Mouse (Mus musculus) lung, postnatal 25 days (tissue): ENCODE measurements around the gene Specc1l.
A peak's percentile ranks its signal among the peaks of the same experiment; 100 is the strongest.
"Not testable (repeated sequence)": the region's sequence is repeated elsewhere in the genome, so short reads cannot be mapped to it uniquely, and the experiment has no call there.

ENCODE experiments used
- DNase-seq: peaks from one replicate; pipeline ENCODE4 v3.0.0; 2022; ENCODE audit warnings: low spot score

The Specc1l gene

GRCm38 (mm10) chr10:75316472-75316871 is 104.6 kb downstream of the Specc1l start:
- DNase-seq = no peak

DNA sequence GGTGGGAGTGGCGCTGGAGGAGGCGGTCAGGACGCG is 104.8 kb downstream of the Specc1l start, which contains the start of gene Adora2a:
TSS of gene Adora2a (plus strand) at position 6 of the 36 bp plus-strand sequence.
- DNase-seq = no peak

- peak; percentile 66 for DNase-seq
Measured at GRCm38 (mm10) chr10:75316908-75317761, 105.3 kb downstream of the Specc1l start.

GRCm38 (mm10) chr10:75318206-75318605 is 106.3 kb downstream of the Specc1l start:
- DNase-seq = no peak

DNA sequence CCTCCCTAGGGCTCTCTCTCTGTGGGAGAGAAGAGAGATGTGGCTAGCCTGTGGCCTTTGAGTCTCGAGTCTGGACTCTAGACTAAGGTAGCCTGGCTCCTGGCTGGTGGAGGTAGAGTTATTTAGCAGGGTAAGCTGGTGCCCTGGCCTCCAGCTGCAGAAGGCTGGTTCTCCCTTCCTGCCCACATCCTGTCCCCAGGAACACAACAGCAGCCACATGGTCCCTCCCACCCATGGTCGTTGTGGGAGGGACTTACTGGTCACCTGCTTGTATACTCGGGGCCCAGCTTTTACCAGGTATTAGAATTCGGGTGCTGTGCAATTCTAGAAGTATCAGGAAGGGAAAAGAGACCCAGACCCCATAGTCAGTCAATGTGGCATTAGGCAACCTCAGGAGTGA is 108.4 kb downstream of the Specc1l start:
- DNase-seq = no peak

- DNase-seq = no peak
Measured at GRCm38 (mm10) chr10:75322966-75323365, 111.1 kb downstream of the Specc1l start.

DNA sequence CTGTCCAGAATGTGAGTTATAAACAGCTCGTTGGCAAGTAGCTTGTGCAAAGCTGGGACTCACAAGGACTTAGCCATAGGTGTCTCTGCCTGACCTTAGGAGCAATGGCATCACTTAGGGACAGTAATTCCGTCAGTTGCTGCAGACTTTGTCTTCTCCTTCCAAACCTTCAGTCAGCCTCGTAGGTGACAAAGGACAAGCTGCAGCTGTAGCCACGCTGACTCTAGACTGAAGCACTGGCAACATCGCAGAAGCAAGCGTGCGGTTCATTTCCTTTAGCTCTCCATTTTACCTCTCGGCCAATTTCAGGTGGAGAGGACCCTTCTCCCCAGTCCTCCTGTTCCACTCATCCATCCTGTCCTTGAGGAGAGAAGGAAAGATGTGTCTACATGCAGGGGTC is 112.1 kb downstream of the Specc1l start:
- DNase-seq = no peak

DNA sequence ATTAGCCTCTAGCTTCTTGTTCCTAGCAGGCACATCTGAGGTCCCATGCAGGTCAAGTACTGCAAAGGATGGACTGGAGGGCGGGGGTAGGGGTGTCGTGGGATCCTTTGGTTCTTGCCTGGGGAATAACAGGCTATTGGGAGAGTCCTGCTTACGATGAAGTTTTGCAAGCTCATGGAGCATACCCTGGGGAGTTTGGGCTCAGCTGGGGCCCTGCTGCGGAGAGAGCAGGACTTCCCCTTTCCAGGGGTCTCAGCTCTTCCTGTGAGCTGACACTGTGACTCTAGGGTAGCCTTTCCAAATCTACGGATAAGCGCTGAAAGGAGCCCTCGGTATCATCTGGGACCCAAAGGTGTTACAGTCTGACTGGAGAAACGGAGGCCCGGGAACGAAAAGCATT is 112.5 kb downstream of the Specc1l start:
- no peak for DNase-seq

- no peak for DNase-seq
Measured at GRCm38 (mm10) chr10:75325821-75326220, 113.9 kb downstream of the Specc1l start.

- peak; percentile 74 for DNase-seq
Measured at GRCm38 (mm10) chr10:75326553-75326952, 114.7 kb downstream of the Specc1l start.

DNA sequence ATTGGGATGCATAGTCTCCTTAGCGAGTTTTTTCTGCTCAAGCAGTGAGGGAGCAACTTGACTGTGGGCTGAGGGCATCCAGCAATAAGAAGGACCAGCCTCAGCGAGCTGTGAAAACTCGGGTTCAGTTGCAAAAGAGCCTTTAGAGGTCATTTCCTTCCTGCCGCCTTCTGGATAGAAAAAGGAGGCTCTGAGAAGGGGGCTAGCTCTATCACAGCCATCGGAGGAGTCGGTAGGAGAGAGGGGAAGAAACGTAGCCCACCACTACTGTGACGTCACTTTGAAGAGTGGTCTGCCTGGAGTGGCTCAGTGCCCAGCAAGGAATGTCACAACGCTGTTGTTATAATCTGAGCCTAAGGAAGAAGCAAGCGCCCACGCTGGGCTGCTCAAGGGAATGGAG is 115.2 kb downstream of the Specc1l start:
- no peak for DNase-seq

- DNase-seq = no peak
Measured at GRCm38 (mm10) chr10:75328201-75328704, 116.4 kb downstream of the Specc1l start.

GRCm38 (mm10) chr10:75332268-75332667 is 120.4 kb downstream of the Specc1l start:
- no peak for DNase-seq

DNA sequence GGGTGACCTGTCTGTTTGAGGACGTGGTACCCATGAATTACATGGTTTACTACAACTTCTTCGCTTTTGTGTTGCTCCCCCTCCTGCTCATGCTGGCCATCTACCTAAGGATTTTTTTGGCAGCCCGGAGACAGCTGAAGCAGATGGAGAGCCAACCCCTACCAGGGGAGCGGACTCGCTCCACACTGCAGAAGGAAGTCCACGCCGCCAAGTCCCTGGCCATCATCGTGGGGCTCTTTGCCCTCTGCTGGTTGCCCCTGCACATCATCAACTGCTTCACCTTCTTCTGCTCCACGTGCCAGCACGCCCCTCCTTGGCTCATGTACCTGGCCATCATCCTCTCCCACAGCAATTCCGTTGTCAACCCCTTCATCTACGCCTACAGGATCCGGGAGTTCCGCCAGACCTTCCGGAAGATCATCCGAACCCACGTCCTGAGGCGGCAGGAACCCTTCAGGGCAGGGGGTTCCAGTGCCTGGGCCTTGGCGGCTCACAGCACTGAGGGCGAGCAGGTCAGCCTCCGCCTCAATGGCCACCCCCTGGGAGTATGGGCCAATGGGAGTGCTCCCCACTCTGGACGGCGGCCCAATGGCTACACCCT is 121.4 kb downstream of the Specc1l start:
- no peak for DNase-seq

- no peak for DNase-seq
Measured at GRCm38 (mm10) chr10:75334175-75334574, 122.3 kb downstream of the Specc1l start.

DNA sequence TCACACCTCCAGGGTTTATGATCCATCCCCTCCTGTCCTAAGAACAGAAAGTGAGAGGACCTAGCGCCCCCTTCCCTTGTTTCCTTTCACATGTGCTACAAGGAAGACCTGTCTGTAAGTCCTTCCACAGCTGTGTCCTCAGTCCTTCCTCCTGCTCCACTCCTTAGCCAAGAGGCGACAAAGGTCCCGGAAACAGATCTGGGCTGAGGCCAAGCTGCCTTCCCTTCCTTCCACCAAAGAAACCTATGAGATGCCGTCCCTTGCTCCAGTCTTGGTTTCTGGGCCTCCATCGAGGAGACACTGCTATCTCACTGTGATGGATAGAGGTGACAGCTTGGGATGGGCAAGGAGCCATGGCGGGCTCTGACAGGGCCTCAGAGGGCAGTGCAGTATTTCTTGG is 123.2 kb downstream of the Specc1l start:
- DNase-seq = no peak

- no peak for DNase-seq
Measured at GRCm38 (mm10) chr10:75337231-75337630, 125.4 kb downstream of the Specc1l start.

- DNase-seq = no peak
Measured at GRCm38 (mm10) chr10:75338852-75339251, 127.0 kb downstream of the Specc1l start.

- no peak for DNase-seq
Measured at GRCm38 (mm10) chr10:75339377-75339776, 127.5 kb downstream of the Specc1l start.

GRCm38 (mm10) chr10:75341936-75342335 is 130.1 kb downstream of the Specc1l start:
- DNase-seq = no peak

- not testable (repeated sequence) for DNase-seq
Measured at GRCm38 (mm10) chr10:75344563-75344962, 132.7 kb downstream of the Specc1l start.

DNA sequence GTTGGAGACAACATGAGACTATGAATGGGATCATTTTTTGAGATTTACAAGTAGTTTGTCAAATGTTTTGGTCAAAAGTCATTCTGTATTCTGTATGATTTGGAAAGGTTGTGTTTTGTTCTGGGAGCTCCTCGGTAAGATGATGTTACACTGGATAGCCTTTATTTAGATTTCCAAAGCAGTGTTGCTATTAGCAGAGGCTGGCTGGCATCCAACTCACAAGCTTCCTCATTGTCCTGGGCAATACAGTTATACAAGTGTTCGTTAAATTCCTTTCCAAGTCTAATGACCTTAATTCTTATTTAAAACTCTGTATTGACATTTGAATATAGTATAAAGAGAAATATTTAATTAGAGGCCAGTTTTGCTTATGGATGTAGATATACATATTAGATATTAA is 133.4 kb downstream of the Specc1l start:
- no peak for DNase-seq

DNA sequence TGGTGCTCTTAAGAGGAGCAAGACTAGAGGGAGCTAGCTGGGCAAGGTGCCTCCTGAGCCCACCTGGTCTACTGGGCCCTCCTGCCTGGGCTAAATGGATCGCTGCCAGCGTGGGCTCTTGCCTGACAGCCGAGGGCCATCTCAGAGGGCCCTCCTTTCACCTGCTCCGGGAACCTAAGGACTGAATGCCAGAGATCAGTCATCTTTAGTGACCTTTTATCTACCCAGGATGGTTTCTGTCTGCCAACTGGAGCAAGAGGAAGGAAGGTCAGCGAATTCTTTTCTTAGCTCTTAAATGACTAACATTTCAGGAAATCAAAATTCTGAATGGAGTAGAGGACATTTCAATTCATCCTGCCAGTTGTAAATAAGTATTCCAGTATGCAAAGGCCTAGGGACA is 138.7 kb downstream of the Specc1l start:
- no peak for DNase-seq

DNA sequence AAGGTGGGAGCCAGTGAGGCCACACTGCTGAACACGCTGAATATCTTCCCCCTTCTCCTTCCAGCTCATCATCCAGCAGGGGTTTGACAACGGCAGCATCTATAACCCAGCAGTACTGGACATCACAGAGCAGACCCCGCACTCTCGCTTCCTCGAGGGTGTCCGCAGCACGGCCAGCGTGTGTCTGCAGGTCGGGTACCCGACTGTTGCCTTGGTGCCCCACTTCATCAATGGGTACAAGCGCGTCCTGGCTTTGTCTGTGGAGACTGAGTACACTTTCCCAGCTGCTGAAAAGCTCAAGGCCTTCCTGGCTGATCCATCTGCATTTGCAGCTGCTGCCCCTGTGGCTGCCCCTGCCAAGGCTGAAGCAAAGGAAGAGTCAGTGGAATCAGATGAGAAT is 140.7 kb downstream of the Specc1l start:
- DNase-seq = no peak
